Mouse (Mus musculus): ENCODE data around the gene Sycn.

DNA sequence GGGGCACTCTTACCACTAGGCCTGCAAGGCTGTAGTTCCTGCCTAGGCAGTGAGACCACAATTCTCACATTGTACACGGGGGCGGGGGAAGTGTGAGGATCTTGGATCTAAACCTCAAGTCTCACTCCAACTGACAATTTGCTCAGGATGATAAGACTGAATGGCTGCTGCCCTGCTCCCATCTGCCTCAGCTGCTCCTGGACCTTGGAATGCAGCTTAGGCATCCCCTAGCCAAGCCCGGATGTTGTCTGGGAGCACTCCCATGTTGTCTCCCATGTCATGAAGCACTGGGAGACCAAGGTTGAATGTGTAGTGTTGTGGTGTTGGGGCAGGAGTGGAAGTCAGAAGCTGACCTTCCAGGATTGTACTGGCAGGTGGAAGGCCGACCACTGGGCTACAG lies 26.9 kb downstream of the Sycn start:
- no peak for TF ChIP-seq POLR2A (IDR thresholded peaks at IDR 0.05; ENCODE audit: insufficient read depth, low read depth, low read length)
- TF ChIP-seq CTCF (IDR thresholded peaks at IDR 0.05; ENCODE audit: insufficient read depth, low read depth, low read length) = no peak

Data from olfactory bulb, adult 2 months (tissue).